Mouse (Mus musculus) frontal cortex, postnatal 25 days (tissue): ENCODE results near the gene C1ql1.

Experiments
- DNase-seq, 2 experiments: peaks; one replicate each; pipeline ENCODE4 v3.0.0; 2022; ENCODE audit warnings: low spot score in 2 of 2

Gene C1ql1

GRCm38 (mm10) chr11:102902107-102902506, 44.4 kb downstream of the C1ql1 start:
- DNase-seq = no peak

GRCm38 (mm10) chr11:102901199-102901598, 45.3 kb downstream of the C1ql1 start:
- DNase-seq = no peak

GRCm38 (mm10) chr11:102900763-102901162, 45.7 kb downstream of the C1ql1 start, which contains the start of gene Gfap:
TSS of gene Gfap (minus strand) at chr11:102900912.
- DNase-seq = peak; percentile 73 to 78

- DNase-seq = no peak
Measured at GRCm38 (mm10) chr11:102898408-102898807, 48.1 kb downstream of the C1ql1 start.

- no peak for DNase-seq
Measured at GRCm38 (mm10) chr11:102896641-102897040, 49.8 kb downstream of the C1ql1 start.

GRCm38 (mm10) chr11:102895779-102896178, 50.7 kb downstream of the C1ql1 start:
- DNase-seq = no peak

- no peak for DNase-seq
Measured at GRCm38 (mm10) chr11:102894716-102895115, 51.8 kb downstream of the C1ql1 start.

- DNase-seq = no peak
Measured at GRCm38 (mm10) chr11:102893015-102893651, 53.4 kb downstream of the C1ql1 start.

- DNase-seq = no peak
Measured at GRCm38 (mm10) chr11:102890096-102890495, 56.4 kb downstream of the C1ql1 start.
